Mouse (Mus musculus): ENCODE results near the gene Itgad. TPM values are rescaled to one million over a fixed set of nuclear protein-coding genes. Genes with fewer than 3 reads are reported as not detected.

Gene Itgad
- polyA plus RNA-seq, 2 experiments = not detected

GRCm38 (mm10) chr7:128246496-128247391 lies 92.6 kb downstream of the Itgad start, which contains the start of gene Tgfb1i1:
TSS of gene Tgfb1i1 (plus strand) at chr7:128246812.
- ATAC-seq (ENCODE audit: low FRiP score, low read depth) = peak; percentile 76
- no peak; the same call in 1 of the 2 replicates for TF ChIP-seq POLR2A (IDR thresholded peaks at IDR 0.05; ENCODE audit: borderline replicate concordance, extremely low read depth, insufficient read depth, insufficient read length)
- peaks cover 43% of the 10 kb centered on the region for H3K36me3 ChIP-seq (ENCODE audit: control insufficient read depth, insufficient read depth, low read length)

DNA sequence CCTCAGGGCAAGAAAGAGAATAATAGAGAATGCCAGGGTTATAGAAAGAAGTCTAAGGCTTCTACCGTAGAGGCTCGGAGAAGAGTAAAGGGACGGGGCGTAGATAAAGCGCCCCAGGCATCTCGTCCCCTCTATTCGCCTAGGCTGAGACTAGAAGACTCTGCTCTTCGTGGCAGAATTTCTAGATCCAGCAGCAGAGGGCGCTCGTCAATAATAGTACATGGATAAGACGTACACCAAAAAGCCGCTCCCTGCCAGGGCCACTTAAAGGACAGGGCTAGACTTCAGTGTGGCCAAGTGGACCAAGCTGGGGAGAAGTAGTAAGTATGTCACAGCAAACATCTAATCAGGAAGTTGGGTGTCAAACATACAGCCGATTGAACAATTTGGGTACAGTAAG lies 93.3 kb downstream of the Itgad start:
- Histone ChIP-seq H3K9ac (ENCODE audit: low read depth, low read length, severe bottlenecking) (peak overlapping the region; percentile 61), H3K4me2 (replicated peaks; ENCODE audit: low read depth, low read length, severe bottlenecking) (peak overlapping the region; percentile 56), H3K27ac (replicated peaks; ENCODE audit: low read depth, low read length) (peak overlapping the region; percentile 79), H3K9me3 (ENCODE audit: control insufficient read depth, low read length) (no peaks in the 10 kb centered on the region), H3K4me3 (replicated peaks; ENCODE audit: low read length) (peak overlapping the region; percentile 45), H3K4me1 (ENCODE audit: control insufficient read depth, insufficient read depth, low read length) (peaks cover 24% of the 10 kb centered on the region), H3K27me3 (ENCODE audit: control insufficient read depth, insufficient read depth, low read length) (no peaks in the 10 kb centered on the region), H3K36me3 (ENCODE audit: control insufficient read depth, insufficient read depth, low read length) (peaks cover 38% of the 10 kb centered on the region)
- WGBS = 2% methylated on average over 13 of the region's 13 CpGs
- DNase-seq (ENCODE audit: low spot score) = peak; percentile 96
- ATAC-seq (ENCODE audit: low FRiP score, low read depth) = peak; percentile 76
- TF ChIP-seq POLR2A (IDR thresholded peaks at IDR 0.05; ENCODE audit: borderline replicate concordance, extremely low read depth, insufficient read depth, insufficient read length) = no peak

More at GRCm38 (mm10) chr7:128246496-128247391, 92.6 kb downstream of the Itgad start, which contains the start of gene Tgfb1i1:
- under 1% methylated on average over 21 of the region's 30 CpGs for WGBS
- peak within 1 kb of the TSS; percentile 61 for H3K9ac ChIP-seq (ENCODE audit: low read depth, low read length, severe bottlenecking)
- no peaks in the 10 kb centered on the region for H3K9me3 ChIP-seq (ENCODE audit: control insufficient read depth, low read length)
- H3K27me3 ChIP-seq (ENCODE audit: control insufficient read depth, insufficient read depth, low read length) = no peaks in the 10 kb centered on the region
- H3K4me3 ChIP-seq (replicated peaks; ENCODE audit: low read length) = peak within 1 kb of the TSS; percentile 45
- DNase-seq (ENCODE audit: low spot score) = peak; percentile 76
- peak within 1 kb of the TSS; percentile 79 for H3K27ac ChIP-seq (replicated peaks; ENCODE audit: low read depth, low read length)
- H3K4me2 ChIP-seq (replicated peaks; ENCODE audit: low read depth, low read length, severe bottlenecking) = peak within 1 kb of the TSS; percentile 56
- H3K4me1 ChIP-seq (ENCODE audit: control insufficient read depth, insufficient read depth, low read length) = peaks cover 18% of the 10 kb centered on the region

DNA sequence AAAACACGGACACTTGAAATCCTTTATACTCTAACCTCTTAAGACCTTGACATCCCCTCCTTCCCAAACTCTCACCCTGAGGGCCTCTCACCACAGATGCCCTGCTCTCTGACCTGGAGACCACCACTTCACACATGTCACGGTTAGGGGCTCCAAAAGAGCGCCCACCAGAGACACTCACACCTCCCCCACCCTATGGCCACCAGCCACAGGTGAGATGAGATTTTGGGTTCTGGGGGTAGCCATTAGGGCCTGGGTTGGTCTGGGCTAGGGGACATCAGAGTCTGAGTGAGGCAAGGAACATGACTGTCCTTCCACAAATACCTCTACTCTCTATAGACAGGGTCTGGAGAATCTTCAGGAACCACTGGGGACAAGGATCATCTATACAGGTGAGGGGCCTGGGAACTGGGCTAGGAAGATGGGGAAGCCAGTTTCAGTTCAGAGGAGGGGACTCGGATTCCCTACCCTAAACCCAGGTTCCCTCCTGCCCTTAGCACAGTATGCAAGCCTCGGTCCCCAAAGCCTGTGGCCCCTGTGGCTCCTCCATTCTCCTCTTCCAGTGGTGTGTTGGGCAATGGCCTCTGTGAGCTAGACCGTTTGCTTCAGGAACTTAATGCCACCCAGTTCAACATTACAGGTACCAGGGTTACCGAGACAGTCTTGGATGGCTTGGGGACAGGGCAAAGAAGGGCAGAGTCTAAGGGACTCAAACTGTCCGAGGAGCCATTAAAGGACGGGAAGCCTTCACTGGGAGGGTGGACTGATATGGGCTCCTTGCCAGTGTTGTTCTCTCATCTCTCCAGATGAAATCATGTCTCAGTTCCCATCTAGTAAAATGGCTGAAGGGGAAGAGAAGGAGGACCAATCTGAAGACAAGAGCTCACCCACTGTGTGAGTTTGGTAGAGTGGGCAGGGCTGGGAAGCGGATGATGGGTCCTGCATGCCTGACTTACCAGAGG lies 94.2 kb downstream of the Itgad start:
- H3K9me3 ChIP-seq (ENCODE audit: control insufficient read depth, low read length) = no peaks in the 10 kb centered on the region
- H3K4me1 ChIP-seq (ENCODE audit: control insufficient read depth, insufficient read depth, low read length) = peaks cover 28% of the 10 kb centered on the region
- TF ChIP-seq POLR2A (IDR thresholded peaks at IDR 0.05; ENCODE audit: borderline replicate concordance, extremely low read depth, insufficient read depth, insufficient read length) = no peak
- ATAC-seq (ENCODE audit: low FRiP score, low read depth) (no peak), DNase-seq (ENCODE audit: low spot score) (no peak)
- H3K36me3 ChIP-seq (ENCODE audit: control insufficient read depth, insufficient read depth, low read length) = peaks cover 35% of the 10 kb centered on the region
- H3K27ac ChIP-seq (replicated peaks; ENCODE audit: low read depth, low read length) = no peak overlapping the region
- H3K4me2 ChIP-seq (replicated peaks; ENCODE audit: low read depth, low read length, severe bottlenecking) = peak overlapping the region; percentile 56
- WGBS = 78% methylated on average over 10 of the region's 10 CpGs
- no peaks in the 10 kb centered on the region for H3K27me3 ChIP-seq (ENCODE audit: control insufficient read depth, insufficient read depth, low read length)
- peak overlapping the region; percentile 45; the same call in 1 of the 2 replicates for H3K4me3 ChIP-seq (replicated peaks; ENCODE audit: low read length)
- peak overlapping the region; percentile 61; the same call in 1 of the 2 replicates for H3K9ac ChIP-seq (ENCODE audit: low read depth, low read length, severe bottlenecking)

DNA sequence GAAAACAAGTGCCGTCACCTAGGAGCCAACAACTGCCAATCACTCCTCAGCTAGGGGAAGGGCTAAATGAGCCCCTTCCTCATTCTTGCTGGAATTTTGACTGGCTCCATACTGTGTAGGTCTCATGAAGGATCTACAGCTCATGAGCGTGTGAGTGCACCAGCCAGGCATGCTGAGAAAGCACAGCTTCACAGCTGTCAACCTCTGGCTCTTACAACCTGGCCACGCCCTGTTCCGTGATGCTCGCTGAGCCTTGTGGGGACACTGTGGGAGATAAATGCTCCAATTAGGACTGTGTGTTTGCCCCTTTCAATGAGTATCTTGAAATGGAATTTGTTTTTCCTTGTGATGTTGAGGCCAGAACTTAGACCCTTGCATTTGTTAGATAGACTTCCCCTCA lies 95.8 kb downstream of the Itgad start:
- WGBS = 83% methylated on average over 5 of the region's 5 CpGs
- no peak for TF ChIP-seq POLR2A (IDR thresholded peaks at IDR 0.05; ENCODE audit: borderline replicate concordance, extremely low read depth, insufficient read depth, insufficient read length)
- Histone ChIP-seq H3K36me3 (ENCODE audit: control insufficient read depth, insufficient read depth, low read length) (peaks cover 28% of the 10 kb centered on the region), H3K4me3 (replicated peaks; ENCODE audit: low read length) (no peak overlapping the region), H3K4me1 (ENCODE audit: control insufficient read depth, insufficient read depth, low read length) (peaks cover 28% of the 10 kb centered on the region), H3K9me3 (ENCODE audit: control insufficient read depth, low read length) (no peaks in the 10 kb centered on the region), H3K27ac (replicated peaks; ENCODE audit: low read depth, low read length) (no peak overlapping the region), H3K9ac (ENCODE audit: low read depth, low read length, severe bottlenecking) (no peak overlapping the region), H3K27me3 (ENCODE audit: control insufficient read depth, insufficient read depth, low read length) (no peaks in the 10 kb centered on the region), H3K4me2 (replicated peaks; ENCODE audit: low read depth, low read length, severe bottlenecking) (no peak overlapping the region)
- ATAC-seq (ENCODE audit: low FRiP score, low read depth) = no peak
- no peak for DNase-seq (ENCODE audit: low spot score)

GRCm38 (mm10) chr7:128251946-128252345 lies 97.8 kb downstream of the Itgad start:
- DNase-seq (ENCODE audit: low spot score) (no peak), ATAC-seq (ENCODE audit: low FRiP score, low read depth) (no peak)
- peak overlapping the region; percentile 13; the same call in 1 of the 2 replicates for H3K9ac ChIP-seq (ENCODE audit: low read depth, low read length, severe bottlenecking)
- H3K4me3 ChIP-seq (replicated peaks; ENCODE audit: low read length) = 0 out of 2 replicates have a peak overlapping the region, but pooled peaks have one; percentile 15
- H3K4me2 ChIP-seq (replicated peaks; ENCODE audit: low read depth, low read length, severe bottlenecking) = peak overlapping the region; percentile 45
- H3K4me1 ChIP-seq (ENCODE audit: control insufficient read depth, insufficient read depth, low read length) = peaks cover 18% of the 10 kb centered on the region
- H3K9me3 ChIP-seq (ENCODE audit: control insufficient read depth, low read length) = no peaks in the 10 kb centered on the region
- H3K27ac ChIP-seq (replicated peaks; ENCODE audit: low read depth, low read length) = no peak overlapping the region
- TF ChIP-seq POLR2A (IDR thresholded peaks at IDR 0.05; ENCODE audit: borderline replicate concordance, extremely low read depth, insufficient read depth, insufficient read length) = no peak
- 50% methylated on average over 12 of the region's 12 CpGs for WGBS
- peaks cover 27% of the 10 kb centered on the region for H3K36me3 ChIP-seq (ENCODE audit: control insufficient read depth, insufficient read depth, low read length)
- no peaks in the 10 kb centered on the region for H3K27me3 ChIP-seq (ENCODE audit: control insufficient read depth, insufficient read depth, low read length)
